Mouse (Mus musculus) forebrain, embryonic 12.5 days (tissue): ENCODE results near the gene Mgrn1. TPM values are rescaled to one million over a fixed set of nuclear protein-coding genes. Genes with fewer than 3 reads are reported as not detected.

Source experiments
- ATAC-seq: fragments of 200-750 bp; cut with Nextera tagmentation; 2 replicates; pipeline ENCODE4 v1.8.0; 2017; ENCODE audit warnings: moderate TSS enrichment; ENCODE audit not compliant: low FRiP score
- H3K27ac ChIP-seq: fragments of 300-500 bp; sonication (generic); 2 replicates; pipeline ENCODE4 v1.5.1; 2016; ENCODE audit warnings: mild to moderate bottlenecking
- H3K27me3 ChIP-seq: fragments of 300-500 bp; sonication (generic); 2 replicates; pipeline ENCODE4 v1.6.1; 2016; ENCODE audit warnings: mild to moderate bottlenecking
- H3K36me3 ChIP-seq: fragments of 300-500 bp; sonication (generic); replicated peaks from 2 replicates; pipeline ENCODE4 v1.6.1; 2016; ENCODE audit warnings: mild to moderate bottlenecking
- H3K4me1 ChIP-seq: fragments of 300-500 bp; sonication (generic); 2 replicates; pipeline ENCODE4 v1.6.1; 2016
- H3K4me2 ChIP-seq: fragments of 300-500 bp; sonication (generic); 2 replicates; pipeline ENCODE4 v1.6.1; 2016; ENCODE audit warnings: mild to moderate bottlenecking, moderate library complexity
- H3K4me3 ChIP-seq: fragments of 300-500 bp; sonication (generic); replicated peaks from 2 replicates; pipeline ENCODE4 v1.5.1; 2016; ENCODE audit warnings: mild to moderate bottlenecking
- H3K9ac ChIP-seq: fragments of 300-500 bp; sonication (generic); 2 replicates; pipeline ENCODE4 v1.6.1; 2016; ENCODE audit warnings: mild to moderate bottlenecking
- H3K9me3 ChIP-seq: fragments of 300-500 bp; sonication (generic); 2 replicates; pipeline ENCODE4 v1.6.1; 2016
- WGBS: fragments of 180-500 bp; shearing (Covaris S2); methylation state at CpG from one replicate; pipeline ENCODE4 v1.1.7; 2016; 5-methylcytosine and 5-hydroxymethylcytosine counted together
- polyA plus RNA-seq: library from polyadenylated mRNA; unstranded; fragments of >200 nt; fragmentation: Nextera tagmentation; extraction: Ambion mirVana; gene quantifications from 2 replicates; pipeline ENCODE4 v1.2.1, GENCODE M21; 2016

Gene Mgrn1
- polyA plus RNA-seq, 1 experiment from 2014 or later: 80.2 TPM

- Histone ChIP-seq H3K27ac (no peak overlapping the region), H3K9me3 (no peaks in the 10 kb centered on the region)
Observed at GRCm38 (mm10) chr16:4913783-4914735, 28.0 kb downstream of the Mgrn1 start.

DNA sequence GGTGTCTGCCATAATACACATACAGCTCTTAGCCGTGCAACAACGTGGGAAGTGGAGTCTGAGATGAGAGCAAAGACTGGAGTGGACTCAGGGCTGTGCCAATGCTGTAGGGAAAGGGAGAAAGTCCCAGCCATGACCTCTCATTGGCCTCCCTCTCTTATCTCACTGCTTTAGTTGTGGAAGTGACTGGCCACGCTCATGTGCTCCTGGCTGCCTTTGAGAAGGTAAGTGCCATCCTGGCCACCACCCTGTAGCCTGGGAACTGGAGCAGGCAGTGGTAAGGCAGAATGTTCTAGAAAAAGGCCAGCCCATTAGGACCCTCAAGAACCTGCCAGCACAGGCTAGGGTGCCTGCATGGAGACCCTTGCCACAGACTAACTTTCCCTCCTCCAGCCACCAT lies 29.9 kb downstream of the Mgrn1 start:
- Histone ChIP-seq H3K9me3 (no peaks in the 10 kb centered on the region), H3K9ac (no peak overlapping the region), H3K4me1 (peaks cover 3% of the 10 kb centered on the region; the same call in 1 of the 2 replicates), H3K36me3 (peaks cover 44% of the 10 kb centered on the region), H3K27me3 (no peaks in the 10 kb centered on the region), H3K4me3 (no peak overlapping the region), H3K27ac (no peak overlapping the region), H3K4me2 (no peak overlapping the region)
- ATAC-seq: no peak
- 91% methylated on average over 3 of the region's 3 CpGs for WGBS

More at GRCm38 (mm10) chr16:4913783-4914735, 28.0 kb downstream of the Mgrn1 start:
- peaks cover 62% of the 10 kb centered on the region for H3K36me3 ChIP-seq
- H3K27me3 ChIP-seq: no peaks in the 10 kb centered on the region
- no peak overlapping the region for H3K9ac ChIP-seq
- H3K4me3 ChIP-seq: no peak overlapping the region
- peak; percentile 67 for ATAC-seq
- H3K4me2 ChIP-seq: no peak overlapping the region
- H3K4me1 ChIP-seq: peaks cover 3% of the 10 kb centered on the region; the same call in 1 of the 2 replicates
- 38% methylated on average over 12 of the region's 12 CpGs for WGBS

- Histone ChIP-seq H3K4me3 (no peak overlapping the region), H3K36me3 (peaks cover 37% of the 10 kb centered on the region), H3K9me3 (no peaks in the 10 kb centered on the region), H3K4me1 (peaks cover 3% of the 10 kb centered on the region; the same call in 1 of the 2 replicates), H3K4me2 (no peak overlapping the region), H3K9ac (no peak overlapping the region), H3K27me3 (no peaks in the 10 kb centered on the region), H3K27ac (no peak overlapping the region)
- WGBS: 91% methylated on average over 2 of the region's 2 CpGs
- no peak for ATAC-seq
Observed at GRCm38 (mm10) chr16:4916608-4917007, 30.6 kb downstream of the Mgrn1 start.

DNA sequence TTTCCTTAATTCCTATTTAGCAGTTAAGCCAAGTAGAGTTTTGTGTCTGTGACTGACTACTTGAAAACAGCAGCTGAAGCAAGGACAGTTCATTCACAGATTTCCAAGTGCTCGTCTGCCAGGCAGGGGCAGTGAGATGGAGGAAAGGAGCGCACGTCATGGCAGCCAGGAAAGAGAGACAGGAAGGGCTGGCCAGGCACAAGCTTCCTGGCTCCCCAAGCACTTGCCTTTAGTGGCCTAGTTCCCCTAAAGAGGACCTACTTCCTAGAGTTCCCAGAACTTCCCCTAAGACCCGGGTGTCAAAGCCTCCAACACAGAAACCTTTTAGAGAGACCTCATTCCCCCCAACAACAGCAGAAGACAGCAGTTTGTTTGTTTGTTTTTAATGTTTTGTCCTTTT lies 34.5 kb downstream of the Mgrn1 start:
- WGBS: 86% methylated on average over 4 of the region's 4 CpGs
- peaks cover 50% of the 10 kb centered on the region for H3K36me3 ChIP-seq

DNA sequence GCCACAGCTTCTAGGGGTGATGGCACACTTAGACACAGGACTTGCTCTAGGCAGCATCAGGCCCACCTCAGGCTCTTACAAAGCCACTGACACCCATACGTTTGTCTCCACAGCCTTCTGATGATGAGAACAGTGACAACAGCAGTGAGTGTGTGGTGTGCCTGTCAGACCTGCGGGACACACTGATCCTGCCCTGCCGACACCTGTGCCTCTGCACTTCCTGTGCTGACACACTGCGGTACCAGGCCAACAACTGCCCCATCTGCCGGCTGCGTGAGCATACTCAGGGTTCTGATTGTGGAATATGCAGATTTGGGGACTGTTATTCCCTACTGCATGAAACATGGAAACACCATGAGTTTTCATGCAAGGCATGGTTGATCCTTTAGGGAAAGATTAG lies 36.4 kb downstream of the Mgrn1 start:
- H3K4me2 ChIP-seq: no peak overlapping the region
- no peaks in the 10 kb centered on the region for H3K9me3 ChIP-seq
- no peak overlapping the region for H3K9ac ChIP-seq
- H3K4me1 ChIP-seq: no peaks in the 10 kb centered on the region
- no peaks in the 10 kb centered on the region for H3K27me3 ChIP-seq
- ATAC-seq: no peak
- 96% methylated on average over 6 of the region's 6 CpGs for WGBS
- no peak overlapping the region for H3K4me3 ChIP-seq
- H3K36me3 ChIP-seq: peaks cover 56% of the 10 kb centered on the region
- no peak overlapping the region for H3K27ac ChIP-seq

More for the DNA sequence above, 34.5 kb downstream of the Mgrn1 start:
- no peaks in the 10 kb centered on the region for H3K4me1 ChIP-seq
- no peaks in the 10 kb centered on the region for H3K9me3 ChIP-seq
- H3K27me3 ChIP-seq: no peaks in the 10 kb centered on the region
- no peak overlapping the region for H3K4me3 ChIP-seq
- H3K4me2 ChIP-seq: no peak overlapping the region
- no peak for ATAC-seq
- no peak overlapping the region for H3K27ac ChIP-seq
- H3K9ac ChIP-seq: no peak overlapping the region

GRCm38 (mm10) chr16:4923996-4924395 lies 37.9 kb downstream of the Mgrn1 start:
- Histone ChIP-seq H3K4me3 (no peak overlapping the region), H3K36me3 (peaks cover 66% of the 10 kb centered on the region), H3K4me1 (no peaks in the 10 kb centered on the region)

GRCm38 (mm10) chr16:4927967-4928366 lies 41.9 kb downstream of the Mgrn1 start:
- Histone ChIP-seq H3K4me3 (no peak overlapping the region), H3K36me3 (peaks cover 94% of the 10 kb centered on the region)
- WGBS: 97% methylated on average over 7 of the region's 7 CpGs

More at GRCm38 (mm10) chr16:4923996-4924395, 37.9 kb downstream of the Mgrn1 start:
- Histone ChIP-seq H3K9ac (no peak overlapping the region), H3K4me2 (no peak overlapping the region), H3K9me3 (no peaks in the 10 kb centered on the region), H3K27ac (no peak overlapping the region), H3K27me3 (no peaks in the 10 kb centered on the region)
- no peak for ATAC-seq
- 92% methylated on average over 5 of the region's 5 CpGs for WGBS

GRCm38 (mm10) chr16:4928474-4928873 lies 42.4 kb downstream of the Mgrn1 start:
- H3K4me3 ChIP-seq: no peak overlapping the region
- H3K36me3 ChIP-seq: peaks cover 94% of the 10 kb centered on the region
- no peaks in the 10 kb centered on the region for H3K27me3 ChIP-seq
- H3K9me3 ChIP-seq: no peaks in the 10 kb centered on the region
- no peak overlapping the region for H3K27ac ChIP-seq
- H3K9ac ChIP-seq: no peak overlapping the region
- no peak overlapping the region for H3K4me2 ChIP-seq
- H3K4me1 ChIP-seq: no peaks in the 10 kb centered on the region
- ATAC-seq: no peak
- 92% methylated on average over 2 of the region's 2 CpGs for WGBS

More at GRCm38 (mm10) chr16:4927967-4928366, 41.9 kb downstream of the Mgrn1 start:
- H3K27me3 ChIP-seq: no peaks in the 10 kb centered on the region
- no peak overlapping the region for H3K9ac ChIP-seq
- no peak overlapping the region for H3K27ac ChIP-seq
- ATAC-seq: no peak
- H3K4me1 ChIP-seq: no peaks in the 10 kb centered on the region
- H3K4me2 ChIP-seq: no peak overlapping the region
- H3K9me3 ChIP-seq: no peaks in the 10 kb centered on the region

DNA sequence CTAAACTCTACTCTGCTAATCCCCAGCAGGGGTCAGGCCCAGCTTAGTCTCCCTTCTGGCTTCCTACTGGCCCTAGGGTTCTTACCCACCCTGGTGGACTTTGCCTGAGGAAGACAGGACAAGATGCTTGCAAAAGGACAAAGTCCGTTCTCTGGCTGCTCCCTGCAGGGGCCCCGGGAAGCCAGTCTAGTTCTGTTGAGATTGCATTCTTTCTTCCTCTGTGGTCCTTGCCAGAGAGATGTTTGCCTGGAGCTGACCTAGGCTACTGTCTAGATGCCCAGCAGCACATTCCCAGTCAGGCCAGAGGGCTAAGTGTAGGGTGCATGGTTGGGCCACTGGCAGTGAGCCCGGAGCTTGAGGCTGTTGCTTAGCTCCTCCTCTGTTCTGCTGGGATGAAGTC lies 46.4 kb downstream of the Mgrn1 start:
- Histone ChIP-seq H3K9ac (no peak overlapping the region), H3K9me3 (no peaks in the 10 kb centered on the region), H3K4me2 (no peak overlapping the region), H3K4me1 (no peaks in the 10 kb centered on the region), H3K4me3 (no peak overlapping the region), H3K36me3 (peaks cover 96% of the 10 kb centered on the region), H3K27me3 (no peaks in the 10 kb centered on the region), H3K27ac (no peak overlapping the region)
- WGBS: 88% methylated on average over 3 of the region's 3 CpGs
- no peak for ATAC-seq

DNA sequence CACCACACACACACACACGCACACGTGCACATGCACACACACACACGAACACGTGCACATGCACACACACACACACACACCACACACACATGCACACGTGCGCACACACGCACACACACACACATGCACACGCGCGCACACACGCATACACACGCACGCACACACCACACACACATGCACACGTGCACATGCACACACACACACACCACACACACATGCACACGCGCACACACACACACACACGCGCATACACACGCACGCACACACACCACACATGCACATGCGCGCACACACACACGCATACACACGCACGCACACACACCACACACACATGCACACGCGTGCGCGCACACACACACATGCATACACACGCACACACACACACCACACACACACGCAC lies 49.4 kb downstream of the Mgrn1 start:
- H3K27me3 ChIP-seq: no peaks in the 10 kb centered on the region
- H3K4me3 ChIP-seq: no peak overlapping the region
- no peak overlapping the region for H3K9ac ChIP-seq
- H3K4me1 ChIP-seq: peaks cover 18% of the 10 kb centered on the region
- H3K36me3 ChIP-seq: peaks cover 79% of the 10 kb centered on the region
- H3K4me2 ChIP-seq: no peak overlapping the region
- ATAC-seq: no peak
- H3K27ac ChIP-seq: no peak overlapping the region
- WGBS: 97% methylated on average over 31 of the region's 31 CpGs
- no peaks in the 10 kb centered on the region for H3K9me3 ChIP-seq

GRCm38 (mm10) chr16:4935931-4936703 lies 50.1 kb downstream of the Mgrn1 start:
- H3K36me3 ChIP-seq: peaks cover 79% of the 10 kb centered on the region
- 93% methylated on average over 10 of the region's 10 CpGs for WGBS
- H3K27me3 ChIP-seq: no peaks in the 10 kb centered on the region
- H3K27ac ChIP-seq: no peak overlapping the region
- no peak overlapping the region for H3K9ac ChIP-seq
- no peak overlapping the region for H3K4me2 ChIP-seq
- H3K9me3 ChIP-seq: no peaks in the 10 kb centered on the region
- H3K4me3 ChIP-seq: no peak overlapping the region
- ATAC-seq: no peak
- peaks cover 19% of the 10 kb centered on the region for H3K4me1 ChIP-seq
